Mouse (Mus musculus): ENCODE results near the gene Btnl10. TPM values are rescaled to one million over a fixed set of nuclear protein-coding genes. Genes with fewer than 3 reads are reported as not detected.
"Not testable (repeated sequence)": the region's sequence is repeated elsewhere in the genome, so short reads cannot be mapped to it uniquely, and the experiment has no call there.

The Btnl10 gene
- total and polyA plus RNA-seq, 3 experiments, result not detected

- H3K9ac ChIP-seq (ENCODE audit: insufficient read depth, low read depth), result peak overlapping the region; percentile 51
- H3K27ac ChIP-seq (ENCODE audit: insufficient read depth, low read depth), result peak overlapping the region; percentile 62
- peak overlapping the region; percentile 58 for H3K4me2 ChIP-seq (ENCODE audit: insufficient read depth, low read depth, poor library complexity, severe bottlenecking)
- H3K79me2 ChIP-seq (replicated peaks; ENCODE audit: control insufficient read depth, extremely low read depth, insufficient read depth, poor library complexity, severe bottlenecking), result peaks cover 2% of the 10 kb centered on the region; the same call in 1 of the 2 replicates
- H3K27me3 ChIP-seq (replicated peaks), result peaks cover 31% of the 10 kb centered on the region
- peaks cover 2 to 14% of the 10 kb centered on the region in 2 experiments for H3K36me3 ChIP-seq (replicated peaks in 1 of 2; ENCODE audit: control insufficient read depth in 1 of 2, insufficient read depth in 1 of 2, low read length in 1 of 2)
- in situ Hi-C loops (cut with MboI; ENCODE audit: low pct_ligation_motif_present, low pct_unique_long_range_greater_than_20kb, low sequenced_read_pairs) (no loop called here), dilution Hi-C loops (cut with MboI; ENCODE audit: extremely low pct_ligation_motif_present, extremely low pct_unique_long_range_greater_than_20kb, low sequenced_read_pairs) (no loop called here)
- DNase-seq (ENCODE audit: extremely low read depth), result peak; percentile 80
- H3K9me3 ChIP-seq (replicated peaks; ENCODE audit: low read length), result no peaks in the 10 kb centered on the region
- TF ChIP-seq SIN3A (IDR thresholded peaks at IDR 0.05; ENCODE audit: low read length), result no peak; the same call in 1 of the 2 replicates
- peak; percentile 55; the same call in 1 of the 2 replicates for TF ChIP-seq ETS1 (conservative IDR thresholded peaks at IDR 0.05; ENCODE audit: low read depth, low read length)
- peak; percentile 81 for TF ChIP-seq CHD2 (IDR thresholded peaks at IDR 0.05; ENCODE audit: low read length)
- peak; percentile 40; the same call in 1 of the 2 replicates for TF ChIP-seq POLR2A (IDR thresholded peaks at IDR 0.05; ENCODE audit: low read depth, low read length)
- no peak; the same call in 1 of the 2 replicates for TF ChIP-seq ZMIZ1 (IDR thresholded peaks at IDR 0.05; ENCODE audit: low read depth, low read length)
- TF ChIP-seq MEF2A (IDR thresholded peaks at IDR 0.05; ENCODE audit: borderline replicate concordance, low read depth, low read length), result peak; percentile 63; the same call in 1 of the 2 replicates
- TF ChIP-seq EP300 (IDR thresholded peaks at IDR 0.05; ENCODE audit: low read length), result peak; percentile 52
- peak; percentile 82 for TF ChIP-seq BHLHE40 (IDR thresholded peaks at IDR 0.05; ENCODE audit: low read depth, low read length)
- TF ChIP-seq UBTF (IDR thresholded peaks at IDR 0.05; ENCODE audit: low read depth, low read length), result peak; percentile 41; the same call in 1 of the 2 replicates
- TF ChIP-seq IRF4 (IDR thresholded peaks at IDR 0.05; ENCODE audit: low read depth, low read length), result peak; percentile 73
- TF ChIP-seq NELFE (IDR thresholded peaks at IDR 0.05; ENCODE audit: low read depth, low read length), result peak; percentile 50
- TF ChIP-seq MAFK (IDR thresholded peaks at IDR 0.05; ENCODE audit: insufficient replicate concordance, low read length), result peak; percentile 92
- TF ChIP-seq NRF1 (IDR thresholded peaks at IDR 0.05; ENCODE audit: low read depth, low read length), result no peak
- TF ChIP-seq USF1 (IDR thresholded peaks at IDR 0.05; ENCODE audit: low read depth, low read length), result no peak
- H3K4me1 ChIP-seq (ENCODE audit: control insufficient read depth in 1 of 2, insufficient read depth in 2 of 2), result peaks cover 8 to 36% of the 10 kb centered on the region in 2 experiments
- peak overlapping the region; percentile 24 to 60 (median 30) for H3K4me3 ChIP-seq (replicated peaks in 1 of 3; ENCODE audit: low read depth in 2 of 3, low read length in 2 of 3, poor library complexity in 1 of 3)
Measured at GRCm38 (mm10) chr11:58953351-58954169, 35.9 kb downstream of the Btnl10 start.

DNA sequence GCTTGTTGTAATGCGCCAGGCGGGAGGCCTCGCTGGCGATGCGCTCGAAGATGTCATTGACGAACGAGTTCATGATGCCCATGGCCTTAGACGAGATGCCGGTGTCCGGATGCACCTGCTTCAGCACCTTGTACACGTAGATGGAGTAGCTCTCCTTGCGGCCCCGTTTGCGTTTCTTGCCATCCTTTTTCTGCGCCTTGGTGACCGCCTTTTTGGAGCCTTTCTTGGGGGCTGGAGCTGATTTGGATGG is 36.4 kb downstream of the Btnl10 start:
- Histone ChIP-seq H3K27ac (ENCODE audit: insufficient read depth, low read depth) (peak overlapping the region; percentile 62), H3K4me3 (replicated peaks in 1 of 3; ENCODE audit: low read depth in 2 of 3, low read length in 2 of 3, poor library complexity in 1 of 3) (peak overlapping the region; percentile 24 to 72 (median 60)), H3K36me3 (replicated peaks in 1 of 2; ENCODE audit: control insufficient read depth in 1 of 2, insufficient read depth in 1 of 2, low read length in 1 of 2) (peaks cover 2 to 14% of the 10 kb centered on the region in 2 experiments), H3K9ac (ENCODE audit: insufficient read depth, low read depth) (peak overlapping the region; percentile 51), H3K27me3 (replicated peaks) (peaks cover 31% of the 10 kb centered on the region), H3K4me1 (ENCODE audit: control insufficient read depth in 1 of 2, insufficient read depth in 2 of 2) (peaks cover 10 to 41% of the 10 kb centered on the region in 2 experiments), H3K4me2 (ENCODE audit: insufficient read depth, low read depth, poor library complexity, severe bottlenecking) (peak overlapping the region; percentile 58)
- in situ Hi-C loops (cut with MboI; ENCODE audit: low pct_ligation_motif_present, low pct_unique_long_range_greater_than_20kb, low sequenced_read_pairs); DNase-seq (ENCODE audit: extremely low read depth); dilution Hi-C loops (cut with MboI; ENCODE audit: extremely low pct_ligation_motif_present, extremely low pct_unique_long_range_greater_than_20kb, low sequenced_read_pairs); H3K79me2 ChIP-seq (replicated peaks; ENCODE audit: control insufficient read depth, extremely low read depth, insufficient read depth, poor library complexity, severe bottlenecking); H3K9me3 ChIP-seq (replicated peaks; ENCODE audit: low read length): not testable (repeated sequence)
- 0 out of 2 replicates have a peak, but pooled peaks have one; percentile 56 for TF ChIP-seq ELF1 (IDR thresholded peaks at IDR 0.05; ENCODE audit: low read depth, low read length)
- peak; percentile 4; the same call in 1 of the 2 replicates for TF ChIP-seq E2F4 (IDR thresholded peaks at IDR 0.05; ENCODE audit: insufficient replicate concordance, low read depth, low read length)
